Mouse (Mus musculus) left cerebral cortex, adult 9 months (tissue): Measurements from ENCODE around the gene Plekho1.
"Not testable (repeated sequence)": the region's sequence is repeated elsewhere in the genome, so short reads cannot be mapped to it uniquely, and the experiment has no call there.

Source experiments
- DNase-seq, 2 experiments: peaks; one replicate each; pipeline ENCODE4 v3.0.0; 2022; ENCODE audit warnings: low spot score in 2 of 2

Gene Plekho1

GRCm38 (mm10) chr3:95980276-95980970 is 15.4 kb downstream of the Plekho1 start:
- DNase-seq = no peak

- no peak for DNase-seq
These were observed 17.5 kb downstream of the Plekho1 start for GRCm38 (mm10) chr3:95978265-95978664.

- not testable (repeated sequence) for DNase-seq
These were observed 18.2 kb downstream of the Plekho1 start for GRCm38 (mm10) chr3:95977587-95977986.

- no peak for DNase-seq
These were observed 18.7 kb downstream of the Plekho1 start for GRCm38 (mm10) chr3:95977079-95977478.

- no peak for DNase-seq
These were observed 22.7 kb downstream of the Plekho1 start for GRCm38 (mm10) chr3:95972873-95973634.

GRCm38 (mm10) chr3:95972251-95972872 is 23.4 kb downstream of the Plekho1 start:
- DNase-seq = no peak

GRCm38 (mm10) chr3:95970661-95971060 is 25.1 kb downstream of the Plekho1 start:
- DNase-seq = not testable (repeated sequence)

- DNase-seq = no peak
These were observed 26.5 kb downstream of the Plekho1 start for GRCm38 (mm10) chr3:95969277-95969676.

- DNase-seq = peak in 1 of 2 experiments; percentile 71
These were observed 30.0 kb downstream of the Plekho1 start for GRCm38 (mm10) chr3:95965518-95966451.

- no peak for DNase-seq
These were observed 32.1 kb downstream of the Plekho1 start for GRCm38 (mm10) chr3:95963681-95964080.

- no peak for DNase-seq
These were observed 32.6 kb downstream of the Plekho1 start for GRCm38 (mm10) chr3:95963230-95963629.

GRCm38 (mm10) chr3:95962182-95962581 is 33.6 kb downstream of the Plekho1 start:
- DNase-seq = not testable (repeated sequence)

- no peak for DNase-seq
These were observed 36.0 kb downstream of the Plekho1 start for GRCm38 (mm10) chr3:95959807-95960206.

GRCm38 (mm10) chr3:95959082-95959481 is 36.7 kb downstream of the Plekho1 start:
- no peak for DNase-seq

GRCm38 (mm10) chr3:95957359-95958148 is 38.2 kb downstream of the Plekho1 start:
- no peak for DNase-seq

- DNase-seq = no peak
These were observed 40.5 kb downstream of the Plekho1 start for GRCm38 (mm10) chr3:95955318-95955717.

GRCm38 (mm10) chr3:95954648-95955173 is 41.1 kb downstream of the Plekho1 start:
- DNase-seq = not testable (repeated sequence)

- no peak for DNase-seq
These were observed 42.3 kb downstream of the Plekho1 start for GRCm38 (mm10) chr3:95953522-95953921.

- DNase-seq = no peak
These were observed 42.8 kb downstream of the Plekho1 start for GRCm38 (mm10) chr3:95953023-95953422.

GRCm38 (mm10) chr3:95951566-95951965 is 44.2 kb downstream of the Plekho1 start:
- DNase-seq = not testable (repeated sequence)
